Mouse (Mus musculus) embryonic facial prominence, embryonic 14.5 days (tissue): ENCODE measurements around the gene Dcaf17. TPM values are rescaled to one million over a fixed set of nuclear protein-coding genes. Genes with fewer than 3 reads are reported as not detected.

Source experiments
- ATAC-seq: fragments of 200-750 bp; cut with Nextera tagmentation; 2 replicates; pipeline ENCODE4 v1.8.0; 2017; ENCODE audit warnings: low read depth, moderate number of reproducible peaks, moderate TSS enrichment
- DNase-seq: peaks from one replicate; pipeline ENCODE4 v3.0.0-alpha.2; 2015; ENCODE audit warnings: low spot score
- H3K27ac ChIP-seq: fragments of 300-500 bp; sonication (generic); replicated peaks from 2 replicates; pipeline ENCODE4 v1.5.1; 2014; ENCODE audit warnings: low read depth, mild to moderate bottlenecking, low read length, moderate library complexity
- H3K27me3 ChIP-seq: fragments of 300-500 bp; sonication (generic); replicated peaks from 2 replicates; pipeline ENCODE4 v1.6.1; 2014; ENCODE audit warnings: low read length; ENCODE audit not compliant: control insufficient read depth, insufficient read depth
- H3K36me3 ChIP-seq: fragments of 300-500 bp; sonication (generic); 2 replicates; pipeline ENCODE4 v1.6.1; 2014; ENCODE audit warnings: low read length, mixed read lengths; ENCODE audit not compliant: control insufficient read depth, insufficient read depth
- H3K4me1 ChIP-seq: fragments of 300-500 bp; sonication (generic); 2 replicates; pipeline ENCODE4 v1.6.1; 2014; ENCODE audit warnings: antibody characterized with exemption, low read length; ENCODE audit not compliant: control insufficient read depth, insufficient read depth
- H3K4me2 ChIP-seq: fragments of 300-500 bp; sonication (generic); 2 replicates; pipeline ENCODE4 v1.6.1; 2014; ENCODE audit warnings: low read depth, mild to moderate bottlenecking, low read length, moderate library complexity, mixed read lengths
- H3K4me3 ChIP-seq: fragments of 300-500 bp; sonication (generic); 2 replicates; pipeline ENCODE4 v1.5.1; 2014; ENCODE audit warnings: low read depth, mild to moderate bottlenecking, low read length
- H3K9ac ChIP-seq: fragments of 300-500 bp; sonication (generic); 2 replicates; pipeline ENCODE4 v1.6.1; 2014; ENCODE audit warnings: low read depth, mild to moderate bottlenecking, low read length, moderate library complexity, mixed read lengths
- H3K9me3 ChIP-seq: fragments of 300-500 bp; sonication (generic); 2 replicates; pipeline ENCODE4 v1.6.1; 2016; ENCODE audit warnings: low read length; ENCODE audit not compliant: control insufficient read depth
- WGBS: fragments of 180-500 bp; shearing (Covaris S2); extraction: QIAGEN DNeasy Blood & Tissue Kit; methylation state at CpG from one replicate; pipeline ENCODE4 v1.1.7; 2014; 5-methylcytosine and 5-hydroxymethylcytosine counted together
- polyA plus RNA-seq: library from polyadenylated mRNA; unstranded; fragments of >200 nt; fragmentation: Nextera tagmentation; extraction: Ambion mirVana; gene quantifications from 2 replicates; pipeline ENCODE4 v1.2.1, GENCODE M21; 2014

Gene Dcaf17
- polyA plus RNA-seq, 1 experiment from 2014 or later: 22.0 TPM

- peaks cover 10% of the 10 kb centered on the region; the same call in 1 of the 2 replicates for H3K4me1 ChIP-seq
- no peak overlapping the region for H3K9ac ChIP-seq
- H3K9me3 ChIP-seq: no peaks in the 10 kb centered on the region
- no peaks in the 10 kb centered on the region for H3K36me3 ChIP-seq
- H3K27me3 ChIP-seq: no peaks in the 10 kb centered on the region; the same call in 1 of the 2 replicates
- no peak for DNase-seq
- H3K4me2 ChIP-seq: no peak overlapping the region
- ATAC-seq: no peak
- H3K27ac ChIP-seq: no peak overlapping the region
- H3K4me3 ChIP-seq: no peak overlapping the region
- 90% methylated on average over 10 of the region's 10 CpGs for WGBS
Observed at GRCm38 (mm10) chr2:71120844-71121243, 65.7 kb downstream of the Dcaf17 start.

- peak; percentile 66 for DNase-seq
- Histone ChIP-seq H3K27me3 (no peaks in the 10 kb centered on the region; the same call in 1 of the 2 replicates), H3K9me3 (no peaks in the 10 kb centered on the region), H3K4me2 (no peak overlapping the region), H3K9ac (no peak overlapping the region), H3K27ac (no peak overlapping the region), H3K4me3 (no peak overlapping the region), H3K4me1 (peaks cover 10% of the 10 kb centered on the region; the same call in 1 of the 2 replicates), H3K36me3 (no peaks in the 10 kb centered on the region)
- WGBS: 44% methylated on average over 5 of the region's 5 CpGs
- no peak for ATAC-seq
Observed at GRCm38 (mm10) chr2:71121406-71121805, 66.3 kb downstream of the Dcaf17 start.

- WGBS: 78% methylated on average over 13 of the region's 13 CpGs
- H3K4me2 ChIP-seq: no peak overlapping the region
- H3K9me3 ChIP-seq: no peaks in the 10 kb centered on the region
- H3K27ac ChIP-seq: no peak overlapping the region
- H3K27me3 ChIP-seq: no peaks in the 10 kb centered on the region; the same call in 1 of the 2 replicates
- no peak overlapping the region for H3K9ac ChIP-seq
- DNase-seq (no peak), ATAC-seq (no peak)
- no peak overlapping the region for H3K4me3 ChIP-seq
- peaks cover 10% of the 10 kb centered on the region; the same call in 1 of the 2 replicates for H3K4me1 ChIP-seq
- H3K36me3 ChIP-seq: no peaks in the 10 kb centered on the region
Observed at GRCm38 (mm10) chr2:71122268-71123029, 67.3 kb downstream of the Dcaf17 start.

- 54% methylated on average over 2 of the region's 2 CpGs for WGBS
- H3K4me2 ChIP-seq: no peak overlapping the region
- no peaks in the 10 kb centered on the region for H3K9me3 ChIP-seq
- DNase-seq (no peak), ATAC-seq (no peak)
- no peak overlapping the region for H3K4me3 ChIP-seq
- H3K27me3 ChIP-seq: no peaks in the 10 kb centered on the region; the same call in 1 of the 2 replicates
- no peak overlapping the region for H3K27ac ChIP-seq
- H3K4me1 ChIP-seq: peaks cover 1% of the 10 kb centered on the region; the same call in 1 of the 2 replicates
- H3K36me3 ChIP-seq: no peaks in the 10 kb centered on the region
- H3K9ac ChIP-seq: no peak overlapping the region
Observed at GRCm38 (mm10) chr2:71123591-71123990, 68.5 kb downstream of the Dcaf17 start.

- 0 out of 2 replicates have a peak, but pooled peaks cover 5% of the 10 kb centered on the region for H3K36me3 ChIP-seq
- H3K27me3 ChIP-seq: no peaks in the 10 kb centered on the region
- H3K9me3 ChIP-seq: no peaks in the 10 kb centered on the region
- no peak overlapping the region for H3K27ac ChIP-seq
- H3K4me3 ChIP-seq: no peak overlapping the region
- H3K4me1 ChIP-seq: no peaks in the 10 kb centered on the region
- no peak overlapping the region for H3K4me2 ChIP-seq
- ATAC-seq (no peak), DNase-seq (no peak)
- WGBS: 59% methylated on average over 10 of the region's 10 CpGs
- H3K9ac ChIP-seq: no peak overlapping the region
Observed at GRCm38 (mm10) chr2:71127779-71128534, 72.8 kb downstream of the Dcaf17 start.

GRCm38 (mm10) chr2:71130366-71130765 is 75.2 kb downstream of the Dcaf17 start:
- no peak for ATAC-seq
- H3K27ac ChIP-seq: no peak overlapping the region
- H3K4me1 ChIP-seq: no peaks in the 10 kb centered on the region
- no peak for DNase-seq
- 89% methylated on average over 2 of the region's 2 CpGs for WGBS
- H3K36me3 ChIP-seq: peaks cover 5% of the 10 kb centered on the region; the same call in 1 of the 2 replicates
- H3K9me3 ChIP-seq: no peaks in the 10 kb centered on the region
- H3K4me2 ChIP-seq: no peak overlapping the region
- H3K9ac ChIP-seq: no peak overlapping the region
- H3K4me3 ChIP-seq: no peak overlapping the region
- H3K27me3 ChIP-seq: no peaks in the 10 kb centered on the region

GRCm38 (mm10) chr2:71131866-71132496 is 76.9 kb downstream of the Dcaf17 start:
- WGBS: 73% methylated on average over 3 of the region's 3 CpGs
- Histone ChIP-seq H3K4me1 (no peaks in the 10 kb centered on the region), H3K36me3 (peaks cover 9% of the 10 kb centered on the region; the same call in 1 of the 2 replicates), H3K9me3 (no peaks in the 10 kb centered on the region), H3K9ac (no peak overlapping the region), H3K27me3 (no peaks in the 10 kb centered on the region), H3K4me2 (no peak overlapping the region), H3K27ac (no peak overlapping the region), H3K4me3 (no peak overlapping the region)
- DNase-seq: no peak
- ATAC-seq: no peak

GRCm38 (mm10) chr2:71134041-71134505 is 78.9 kb downstream of the Dcaf17 start:
- no peaks in the 10 kb centered on the region for H3K27me3 ChIP-seq
- H3K36me3 ChIP-seq: peaks cover 25% of the 10 kb centered on the region; the same call in 1 of the 2 replicates
- H3K4me1 ChIP-seq: no peaks in the 10 kb centered on the region
- H3K4me2 ChIP-seq: no peak overlapping the region
- no peak overlapping the region for H3K27ac ChIP-seq
- WGBS: 87% methylated on average over 9 of the region's 9 CpGs
- H3K9ac ChIP-seq: 0 out of 2 replicates have a peak overlapping the region, but pooled peaks have one; percentile 11
- DNase-seq (no peak), ATAC-seq (no peak)
- peaks cover 4% of the 10 kb centered on the region; the same call in 1 of the 2 replicates for H3K9me3 ChIP-seq
- no peak overlapping the region for H3K4me3 ChIP-seq
